Mouse (Mus musculus): Measurements from ENCODE around the gene Mis12. TPM values are rescaled to one million over a fixed set of nuclear protein-coding genes. Genes with fewer than 3 reads are reported as not detected.

Gene Mis12
- 10 to 100 TPM; 11.2 to 12.5 TPM for total RNA-seq (2021)
- long read RNA-seq, experiment 1, transcript Mis12-201 (3 exons, 3,003 nt), result major isoform, 16 of 24 reads
- long read RNA-seq, experiment 1, partial matches to known transcripts, result 0 of 24 reads
- long read RNA-seq, experiment 1, other reads (novel, unspliced or antisense), result 7 of 24 reads
- long read RNA-seq, experiment 2, transcript Mis12-201 (3 exons, 3,003 nt), result major isoform, 11 of 15 reads
- long read RNA-seq, experiment 2, partial matches to known transcripts, result 0 of 15 reads
- long read RNA-seq, experiment 2, other reads (novel, unspliced or antisense), result 2 of 15 reads

DNA sequence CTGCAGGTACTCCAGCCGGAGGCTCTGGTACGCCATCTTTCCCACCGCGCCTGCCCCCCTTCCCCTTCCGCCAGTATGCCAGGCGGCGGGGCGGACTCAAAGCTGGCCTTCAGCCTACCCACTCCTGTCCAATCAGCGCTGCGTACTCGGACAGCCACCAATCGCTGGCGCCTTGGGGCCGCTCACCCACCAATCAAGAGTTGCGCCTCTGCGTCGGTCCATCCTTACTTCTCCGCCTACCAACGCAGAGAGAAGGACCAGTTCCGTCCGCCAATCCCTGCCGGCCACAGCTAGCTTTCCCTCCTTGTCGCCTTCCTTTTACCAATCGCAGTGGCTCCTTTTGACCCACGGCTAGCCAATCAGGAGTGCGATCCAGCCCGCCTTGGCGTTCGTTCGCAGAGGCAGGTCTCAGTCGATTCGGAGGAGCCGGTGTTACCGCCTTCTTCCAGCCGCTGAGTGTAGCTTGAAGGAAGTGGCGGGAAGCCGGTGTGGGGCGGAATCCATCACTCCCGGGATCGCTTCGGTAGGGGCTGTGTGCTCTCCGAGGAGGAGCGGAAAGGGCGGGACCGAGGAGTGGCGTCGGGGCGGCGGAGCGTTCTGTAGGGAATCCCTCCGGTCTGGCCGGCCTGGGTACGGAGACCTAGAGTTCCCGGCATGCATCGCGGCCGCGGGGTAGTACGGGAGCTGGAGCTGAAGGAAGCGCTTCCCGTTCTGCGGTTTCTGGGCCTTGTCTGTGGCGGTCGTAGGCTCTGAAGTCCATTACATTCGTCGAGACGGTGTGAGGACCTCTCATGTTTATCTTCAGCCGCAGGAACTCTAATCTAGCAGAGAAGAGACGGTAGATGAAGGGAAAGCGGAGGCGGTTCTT is at the start of gene Mis12, which contains the start of gene Derl2:
Gene Mis12 (plus strand): TSS at position 411 of the 868 bp plus-strand sequence.
Gene Derl2 (minus strand): TSS at position 641 of the 868 bp plus-strand sequence.
- intact Hi-C loops (cut with DNase I), result loop anchor here (5.0 kb wide), 1 partner anchor 33 kb away; no protein-coding TSS in a partner anchor

DNA sequence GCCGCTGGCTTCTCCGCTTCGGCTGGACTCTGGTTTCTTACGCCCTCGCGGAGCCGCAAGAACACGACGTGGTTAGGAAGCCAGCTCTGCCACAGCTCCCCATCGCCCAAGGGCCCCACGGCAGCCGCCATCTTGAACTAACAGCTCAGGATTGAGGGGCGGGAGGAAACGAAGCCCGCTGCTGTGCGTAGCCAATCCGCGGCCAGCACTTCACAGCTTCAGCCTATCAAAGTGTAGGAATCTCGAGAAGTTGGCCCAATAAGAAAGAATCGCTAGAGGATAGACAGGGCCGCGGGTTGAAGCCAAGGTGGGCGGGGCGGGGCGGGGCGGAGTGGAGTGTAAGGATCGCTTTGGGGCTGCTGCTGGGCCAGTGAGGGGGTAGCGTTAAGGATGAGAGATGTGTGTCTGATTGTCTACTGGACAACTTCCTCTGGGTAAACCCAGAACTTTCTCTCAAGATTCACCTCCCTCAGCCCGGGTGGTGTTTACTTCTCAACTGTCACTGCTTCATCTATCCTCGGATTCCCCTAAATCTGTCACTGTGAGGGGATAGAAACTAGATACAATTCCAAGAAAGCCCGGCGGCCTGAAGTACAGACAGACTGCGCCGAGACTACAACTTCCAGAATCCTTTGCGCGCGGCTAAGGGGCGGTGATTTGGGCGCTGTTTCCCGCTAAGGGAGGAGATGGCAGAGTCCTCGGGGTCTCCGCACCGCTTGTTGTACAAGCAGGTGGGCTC is 49.4 kb upstream of the Mis12 start, which contains the start of the genes Nup88 and Rpain:
Gene Nup88 (minus strand): TSS at position 153 of the 739 bp plus-strand sequence.
Gene Rpain (plus strand): TSS at position 393 of the 739 bp plus-strand sequence.
- peak; percentile 96 to 97 for DNase-seq (ENCODE audit: low spot score in 2 of 2)
- intact Hi-C loops (cut with DNase I), result no loop called here

More for the DNA sequence above, at the start of gene Mis12, which contains the start of gene Derl2:
- peak; percentile 99 for DNase-seq (ENCODE audit: low spot score in 2 of 2)

DNA sequence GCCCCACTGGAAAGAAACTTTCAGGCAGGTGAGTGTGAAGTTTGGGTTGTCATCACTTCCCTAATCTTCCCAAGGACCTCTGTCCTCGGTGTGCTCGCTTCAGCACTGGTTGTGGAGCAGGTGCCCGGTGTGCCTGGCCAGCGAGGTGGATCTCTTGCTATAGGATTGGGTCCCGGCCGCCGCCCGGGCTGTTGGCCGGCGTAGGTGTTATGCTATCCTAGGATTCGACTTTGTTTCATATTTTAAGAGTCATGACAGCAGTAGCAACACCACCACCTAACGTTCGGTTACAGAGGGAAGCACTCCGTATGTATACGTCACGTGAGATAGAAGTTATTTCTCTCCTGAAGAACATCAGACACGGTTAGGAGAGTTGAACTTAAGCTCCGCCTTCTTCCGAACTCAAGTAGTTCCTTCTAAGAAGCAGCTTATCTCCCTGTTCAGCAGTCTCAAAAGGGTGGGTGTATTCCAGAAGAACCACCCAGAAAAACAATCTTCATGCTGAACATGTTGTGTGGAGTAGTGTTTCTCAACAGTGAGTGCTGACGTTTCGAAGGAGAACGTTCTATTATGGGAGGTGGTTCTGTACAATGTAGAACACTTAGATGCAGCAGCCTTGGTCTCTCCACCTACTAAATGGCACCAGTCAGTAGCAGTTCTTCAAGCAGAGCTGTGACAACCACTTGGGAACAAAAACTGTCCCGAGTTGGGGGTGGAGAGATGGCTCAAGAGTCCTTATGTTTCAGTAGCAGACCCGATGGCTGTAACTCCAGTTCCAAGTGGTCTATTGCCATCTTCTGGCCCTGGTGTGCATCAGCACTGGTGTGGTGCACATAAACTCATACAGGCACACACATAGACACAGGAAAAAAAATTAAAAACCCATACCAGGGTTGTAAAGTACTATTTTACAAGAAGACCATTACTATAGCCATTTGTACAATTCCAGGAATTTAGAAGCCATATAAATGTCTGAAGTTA is 48.6 kb upstream of the Mis12 start:
- peak in 1 of 2 experiments; percentile 51 for DNase-seq (ENCODE audit: low spot score in 2 of 2)
- intact Hi-C loops (cut with DNase I), result no loop called here

DNA sequence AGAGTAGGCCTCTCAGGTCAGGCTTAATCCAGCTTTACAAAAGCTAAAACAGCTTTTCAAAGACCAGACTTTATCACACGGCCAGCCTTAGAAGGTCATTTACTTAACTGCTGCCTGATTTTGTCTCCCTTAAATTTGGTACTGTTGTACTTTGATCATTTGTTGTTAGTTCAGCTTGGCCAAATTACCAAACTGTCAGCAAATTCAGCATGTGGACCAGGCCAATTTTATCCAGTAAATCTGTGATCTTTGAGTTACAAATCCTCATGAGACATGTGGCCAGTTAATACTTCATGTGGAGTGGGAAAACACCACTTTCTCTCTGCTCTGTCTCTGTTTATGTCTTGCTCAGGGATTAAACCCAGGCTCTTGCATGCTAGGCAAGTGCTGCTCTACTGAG is 46.8 kb upstream of the Mis12 start:
- no peak for DNase-seq (ENCODE audit: low spot score in 2 of 2)
- intact Hi-C loops (cut with DNase I), result no loop called here

DNA sequence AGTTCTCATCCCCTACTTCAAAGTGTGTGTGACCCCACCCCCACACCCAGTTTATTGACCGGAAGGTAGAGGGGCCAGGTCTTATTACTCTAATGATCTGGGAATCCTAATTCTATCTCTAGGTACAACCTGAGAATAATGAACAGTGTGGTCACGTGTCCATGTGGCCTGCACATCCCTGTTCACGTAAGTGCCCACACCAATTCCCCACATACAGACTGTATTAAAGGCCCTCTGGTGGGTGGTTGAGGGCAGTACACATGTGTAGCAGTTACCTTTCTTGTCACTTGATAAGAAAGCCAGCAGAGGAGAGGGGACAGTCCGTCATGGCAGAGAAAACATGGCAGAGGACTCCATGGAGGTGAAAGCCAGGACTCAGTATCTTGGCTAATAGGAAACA is 45.5 kb upstream of the Mis12 start:
- intact Hi-C loops (cut with DNase I), result no loop called here
- no peak for DNase-seq (ENCODE audit: low spot score in 2 of 2)

DNA sequence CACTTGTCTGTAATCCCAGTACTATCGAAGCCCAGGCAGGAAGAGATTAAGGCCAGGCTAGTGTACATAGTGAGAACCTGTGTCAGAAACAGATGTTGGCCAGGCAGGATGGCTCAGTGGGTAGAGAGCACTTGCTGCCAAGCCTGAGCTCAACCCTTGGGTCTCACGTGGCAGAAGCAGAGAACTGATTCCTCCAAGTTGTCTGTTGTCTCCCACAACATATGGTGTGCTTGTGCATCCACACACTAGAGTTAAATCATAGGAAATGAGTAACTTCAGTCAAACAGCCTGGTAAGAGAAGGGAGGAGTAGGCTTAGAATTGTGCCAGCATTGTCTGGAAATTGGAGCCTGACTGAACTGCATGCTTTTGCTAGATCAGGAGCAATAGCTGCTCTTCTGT is 44.2 kb upstream of the Mis12 start:
- intact Hi-C loops (cut with DNase I), result no loop called here

DNA sequence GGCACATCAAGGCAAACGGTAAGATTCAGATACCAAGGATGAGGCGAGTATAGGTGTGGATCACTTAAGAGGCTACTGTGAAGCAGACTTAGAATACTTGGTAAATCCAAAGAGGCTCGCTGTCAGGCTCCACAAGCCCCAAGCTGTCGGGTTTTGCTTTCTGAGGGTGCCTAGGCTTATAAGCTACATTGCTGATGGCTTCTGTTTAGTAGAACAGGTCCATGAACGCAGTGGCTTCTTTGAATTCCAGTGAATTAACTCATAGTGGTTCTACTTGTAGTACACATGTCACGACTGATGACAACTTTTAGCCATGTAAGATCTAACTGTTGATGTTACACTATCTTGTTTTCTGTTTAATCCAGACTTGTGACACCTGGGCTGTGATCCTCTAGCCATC is 42.1 kb upstream of the Mis12 start:
- intact Hi-C loops (cut with DNase I), result no loop called here
- DNase-seq (ENCODE audit: low spot score in 2 of 2), result no peak

More for the DNA sequence above, 44.2 kb upstream of the Mis12 start:
- DNase-seq (ENCODE audit: low spot score in 2 of 2), result peak in 1 of 2 experiments; percentile 36

DNA sequence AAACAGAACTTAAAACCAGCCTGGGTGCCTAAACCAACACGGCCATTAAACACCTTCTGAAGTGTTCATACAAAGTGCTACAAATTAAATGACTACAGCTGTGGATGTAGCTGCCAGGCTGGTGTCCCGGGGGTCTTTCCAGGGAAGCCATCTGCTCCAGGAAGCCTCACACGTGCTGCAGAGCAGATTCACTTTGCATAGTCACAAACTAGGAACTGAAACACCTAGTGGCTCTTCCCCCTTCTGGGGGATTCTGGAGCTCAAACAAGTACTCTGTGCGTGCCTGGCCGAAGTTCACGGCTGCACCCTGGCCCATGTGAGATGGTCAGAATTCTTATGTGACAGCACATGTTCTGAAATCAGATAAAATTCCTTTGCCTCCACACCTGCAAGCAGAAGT is 39.2 kb upstream of the Mis12 start:
- no peak for DNase-seq (ENCODE audit: low spot score in 2 of 2)
- intact Hi-C loops (cut with DNase I), result no loop called here

DNA sequence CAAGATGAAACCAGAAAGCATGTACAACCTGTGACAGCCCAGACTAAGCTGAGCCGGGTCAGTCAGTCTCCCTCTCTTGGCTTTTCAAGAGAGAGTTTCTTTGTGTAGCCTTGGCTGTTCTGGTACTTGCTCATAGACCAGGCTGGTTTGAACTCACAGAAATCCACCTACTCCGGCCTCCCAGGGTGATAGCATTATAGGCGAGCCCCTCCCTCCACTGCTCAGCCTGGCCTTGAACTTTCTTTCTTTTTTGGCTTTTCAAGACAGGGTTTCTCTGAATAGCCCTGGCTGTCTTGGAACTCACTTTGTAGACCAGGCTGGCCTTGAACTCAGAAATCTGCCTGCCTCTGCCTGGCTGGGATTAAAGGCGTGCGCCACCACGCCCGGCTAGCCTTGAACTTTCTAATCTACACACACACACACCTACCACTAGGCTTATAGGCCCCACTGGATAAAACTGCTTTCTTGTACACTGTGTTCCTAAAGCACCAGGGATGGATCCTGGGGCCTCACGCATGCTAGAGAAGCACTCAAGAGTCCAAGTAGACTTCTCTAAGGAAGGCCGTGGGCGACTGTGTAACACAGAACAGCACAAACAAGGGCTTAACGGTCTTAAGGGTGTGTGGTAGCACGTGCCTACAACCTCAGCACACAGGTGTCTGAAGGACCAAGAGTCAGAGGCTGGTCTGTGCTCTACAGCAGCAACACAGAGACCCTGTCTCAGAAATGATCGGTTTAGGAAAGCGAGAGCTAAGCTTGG is 38.5 kb upstream of the Mis12 start:
- intact Hi-C loops (cut with DNase I), result no loop called here
- no peak for DNase-seq (ENCODE audit: low spot score in 2 of 2)

DNA sequence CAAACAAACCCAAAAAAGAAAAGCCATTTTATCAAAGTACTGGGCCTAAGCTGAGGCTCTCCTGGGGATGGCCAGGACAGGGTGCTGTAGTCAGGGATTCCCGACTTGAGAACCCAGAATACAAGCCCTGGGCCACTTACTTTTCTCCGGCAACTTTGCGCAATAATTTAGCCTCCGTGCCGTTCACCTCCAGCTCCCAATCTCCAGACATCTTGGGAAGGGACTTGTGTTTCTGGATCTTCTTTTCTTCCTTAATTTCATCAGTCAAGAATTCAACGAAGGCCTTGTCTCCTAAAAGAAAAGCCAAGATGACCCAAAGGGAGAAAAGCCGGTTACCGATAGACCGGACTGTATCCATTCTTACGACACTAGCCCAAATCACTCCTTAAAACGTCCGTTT is 37.4 kb upstream of the Mis12 start:
- intact Hi-C loops (cut with DNase I), result no loop called here

DNA sequence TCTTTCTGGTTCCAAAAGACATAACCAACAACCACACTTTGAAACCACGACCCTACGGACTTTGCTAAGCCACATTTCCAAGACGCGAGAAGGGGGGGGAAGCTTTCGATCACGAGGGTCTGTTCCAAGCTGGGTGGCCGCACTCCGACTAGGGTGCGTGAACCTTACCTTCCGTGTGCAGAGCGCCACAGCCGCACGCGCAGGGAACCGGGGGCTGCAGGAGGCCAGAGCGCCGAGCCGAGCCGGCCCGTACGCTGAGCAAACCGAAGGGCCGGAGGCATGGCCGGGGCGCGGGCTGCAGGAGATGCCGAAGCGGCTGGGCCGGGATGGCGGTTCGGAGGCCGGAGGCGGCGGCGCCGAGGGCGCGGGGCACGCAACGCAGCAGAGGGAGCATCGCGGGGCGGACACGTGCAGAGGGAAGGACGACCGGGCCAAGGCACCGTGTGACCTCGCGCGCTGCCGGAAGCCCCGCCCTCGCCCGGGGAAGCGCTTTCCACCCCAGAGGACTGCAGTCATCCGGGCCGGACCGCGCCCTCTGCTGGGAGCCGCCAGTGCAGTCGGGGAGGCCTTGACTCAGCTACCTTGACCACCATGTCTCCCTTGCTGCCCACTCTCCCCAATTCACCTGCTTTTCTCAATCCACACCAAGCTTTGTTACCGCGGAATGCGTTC is 36.7 kb upstream of the Mis12 start, which contains the start of gene C1qbp:
Gene C1qbp (minus strand): TSS at position 470 of the 672 bp plus-strand sequence.
- intact Hi-C loops (cut with DNase I), result loop anchor here (1.0 kb wide), 1 partner anchor 22 kb away; the partner anchor contains the start of gene Dhx33
- DNase-seq (ENCODE audit: low spot score in 2 of 2), result peak; percentile 92 to 94

More for the DNA sequence above, 37.4 kb upstream of the Mis12 start:
- no peak for DNase-seq (ENCODE audit: low spot score in 2 of 2)

DNA sequence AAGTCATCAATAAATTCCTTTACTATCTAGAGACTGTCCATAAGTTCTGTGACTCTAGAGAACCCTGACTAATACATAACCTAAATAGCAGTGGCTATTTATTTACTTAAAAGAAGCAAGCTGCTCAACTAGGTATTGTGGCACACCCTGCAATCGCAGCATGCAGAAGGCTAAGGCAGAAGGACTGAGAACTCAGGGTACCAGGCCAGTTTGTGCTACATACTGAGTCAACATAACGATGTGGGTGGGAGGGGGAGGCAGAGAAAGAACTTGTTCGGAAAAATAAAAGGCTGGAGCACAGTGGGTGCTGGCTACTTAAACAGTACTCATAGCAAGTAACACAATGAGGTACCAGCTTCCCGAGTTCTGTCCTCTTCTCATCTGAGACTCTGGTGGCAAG is 18.2 kb upstream of the Mis12 start:
- peak in 1 of 2 experiments; percentile 28 for DNase-seq (ENCODE audit: low spot score in 2 of 2)
- intact Hi-C loops (cut with DNase I), result no loop called here

DNA sequence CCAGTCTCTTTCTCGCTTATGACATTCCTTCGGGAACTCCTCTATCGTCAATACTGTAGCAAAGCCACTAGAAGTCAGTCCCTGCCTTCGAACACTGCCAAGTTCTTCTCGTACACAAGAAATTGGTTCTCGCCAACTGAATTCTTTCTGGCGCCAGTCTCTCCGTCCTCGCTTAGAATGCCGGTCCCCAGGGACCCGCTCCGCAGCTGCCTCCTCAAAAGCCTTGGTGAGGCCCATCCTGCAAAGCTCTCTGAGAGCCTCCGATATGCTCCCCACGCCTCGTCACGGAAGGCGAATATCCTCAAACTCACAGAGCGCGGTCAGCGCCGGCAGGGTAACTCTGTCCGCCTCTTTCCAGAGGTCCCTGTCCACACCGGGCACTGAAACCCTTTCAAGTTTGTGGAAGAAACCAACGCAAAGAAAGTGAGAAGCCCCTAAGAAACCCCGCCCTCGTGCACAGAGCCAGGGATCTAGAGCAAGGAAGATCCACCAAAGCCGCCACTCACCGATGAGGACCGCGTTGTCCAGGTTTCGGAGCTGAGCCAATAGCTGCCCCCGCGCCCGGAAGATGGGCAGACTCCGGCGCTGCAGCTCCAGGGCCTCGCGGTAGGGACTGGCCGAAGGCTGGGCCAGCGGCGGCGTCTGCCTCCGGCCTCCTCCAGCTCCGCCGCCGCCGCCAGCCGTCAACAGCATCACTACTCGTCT is 15.6 kb upstream of the Mis12 start:
- intact Hi-C loops (cut with DNase I), result loop anchor here (1.0 kb wide), 1 partner anchor 20 kb away; the partner anchor contains the start of gene C1qbp
- DNase-seq (ENCODE audit: low spot score in 2 of 2), result peak in 1 of 2 experiments; percentile 48

DNA sequence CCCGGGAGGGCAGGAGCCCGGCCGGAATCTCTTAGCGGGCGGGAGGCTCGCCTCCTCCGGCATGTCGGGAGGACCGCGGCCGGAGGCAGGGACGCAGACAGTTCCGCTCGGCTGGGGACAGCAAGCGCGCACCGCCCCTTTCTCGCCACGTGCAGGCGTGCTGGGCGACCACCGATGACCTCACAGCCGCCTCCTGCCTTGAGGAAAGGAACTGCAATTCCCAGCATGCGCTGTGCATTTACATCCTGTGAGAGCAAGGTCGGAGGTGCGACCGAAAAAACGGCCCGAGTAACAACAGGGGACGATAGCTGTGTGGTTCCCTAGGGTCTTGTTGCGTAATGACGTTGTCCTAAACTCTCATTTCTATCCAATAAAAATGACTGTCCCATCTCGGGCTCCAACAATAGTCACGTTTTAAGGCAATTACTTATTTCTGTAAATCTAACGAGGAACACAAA is 15.1 kb upstream of the Mis12 start, which contains the start of gene Dhx33:
Gene Dhx33 (minus strand): TSS at position 122 of the 458 bp plus-strand sequence.
- intact Hi-C loops (cut with DNase I), result loop anchor here (1.0 kb wide), 1 partner anchor 21 kb away; the partner anchor contains the start of gene C1qbp
- DNase-seq (ENCODE audit: low spot score in 2 of 2), result peak; percentile 97 to 98

DNA sequence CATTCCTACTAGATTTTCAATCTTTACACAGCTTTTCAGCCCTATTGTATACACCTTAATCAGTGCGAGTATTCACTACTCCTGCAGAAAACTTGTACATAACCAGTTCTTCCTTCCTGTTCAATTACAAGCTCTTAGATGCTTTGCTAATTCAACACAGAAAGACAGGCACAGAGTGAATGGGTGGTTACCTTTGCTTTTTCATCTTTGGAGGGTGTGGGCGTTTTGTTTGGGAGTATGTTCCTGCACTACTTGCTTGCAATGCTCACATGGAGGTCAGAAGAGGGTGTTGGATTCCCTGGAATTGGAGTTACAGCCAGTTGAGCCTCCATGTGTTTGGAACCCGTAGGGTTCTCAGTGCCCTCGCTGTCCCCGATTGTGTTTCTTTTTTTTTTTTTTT is 14.4 kb upstream of the Mis12 start:
- intact Hi-C loops (cut with DNase I), result no loop called here
- no peak for DNase-seq (ENCODE audit: low spot score in 2 of 2)

DNA sequence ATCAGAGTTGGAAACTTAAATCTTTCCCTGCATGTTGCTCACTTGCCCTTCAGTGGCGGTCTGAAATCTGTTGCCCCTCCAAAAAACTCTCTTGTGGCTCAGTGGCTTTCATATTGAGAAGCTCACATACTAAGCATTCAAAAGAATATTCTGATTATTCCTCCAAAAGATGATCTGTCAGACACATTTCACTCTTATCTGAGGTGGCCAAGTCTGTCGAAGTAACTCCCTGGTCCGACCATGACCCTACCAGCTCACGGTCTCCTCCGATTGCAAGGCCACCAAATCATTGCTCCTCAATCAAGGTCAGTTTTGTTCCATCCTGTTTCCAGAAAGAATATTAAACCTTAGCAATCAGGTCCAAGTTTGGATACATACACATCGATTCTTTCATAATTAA is 12.4 kb upstream of the Mis12 start:
- intact Hi-C loops (cut with DNase I), result no loop called here
- no peak for DNase-seq (ENCODE audit: low spot score in 2 of 2)
